Mouse (Mus musculus) kidney, postnatal 14 days (tissue): ENCODE data around the gene Gamt.

ENCODE experiments used
- DNase-seq: peaks from one replicate; pipeline ENCODE4 v3.0.0; 2022; ENCODE audit warnings: mixed read lengths

Gene Gamt

DNA sequence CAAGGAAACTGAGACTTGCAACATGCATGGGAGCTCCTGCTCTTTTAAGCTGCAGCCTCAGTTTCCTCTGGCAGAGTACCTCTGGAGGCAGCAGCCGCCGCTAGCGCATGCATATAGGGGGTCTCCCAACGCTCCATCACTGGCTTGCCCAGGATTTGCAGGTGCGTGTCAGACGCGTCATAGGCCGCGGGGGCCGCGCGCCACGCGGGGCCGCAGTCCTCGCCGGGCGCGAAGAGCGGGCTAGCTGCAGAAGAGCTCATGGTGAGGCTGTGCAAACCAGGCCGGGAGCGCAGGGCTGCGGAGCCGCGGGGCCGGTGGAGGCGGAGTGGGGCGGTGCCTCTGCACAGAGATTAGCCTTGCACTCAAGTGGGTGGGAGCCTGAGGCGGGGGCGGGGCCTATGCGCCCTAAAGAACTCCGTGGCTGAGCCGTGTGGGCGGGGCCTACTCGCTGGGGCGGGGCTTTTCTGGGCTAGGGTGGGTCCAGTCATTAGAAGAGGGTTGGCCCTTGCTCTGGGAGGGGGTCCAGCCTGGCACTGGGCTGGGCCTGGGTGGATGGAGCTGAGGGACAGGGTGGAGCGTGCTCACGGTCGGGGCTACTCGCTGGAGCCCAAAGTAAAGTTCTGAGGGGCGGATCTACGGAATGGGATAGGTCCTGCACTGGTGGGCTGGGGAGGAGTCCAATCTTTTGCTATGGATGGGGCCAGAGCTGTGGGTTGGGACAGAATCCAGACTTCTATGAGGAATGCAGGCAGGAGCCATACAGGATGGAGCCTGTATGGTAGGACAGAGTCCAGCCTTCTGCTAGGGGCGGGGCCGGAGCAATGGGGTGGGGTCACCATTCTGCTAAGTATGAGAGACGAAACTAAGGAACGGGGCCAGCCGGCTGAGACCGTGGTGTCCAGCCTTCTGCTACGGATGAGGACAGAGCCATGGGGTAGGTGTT is at the start of gene Gamt, which contains the start of gene Dazap1:
Gamt (minus strand) TSS at position 371 of the 943 bp plus-strand sequence.
Dazap1 (plus strand) TSS at position 845 of the 943 bp plus-strand sequence.
- peak; percentile 99 for DNase-seq

DNA sequence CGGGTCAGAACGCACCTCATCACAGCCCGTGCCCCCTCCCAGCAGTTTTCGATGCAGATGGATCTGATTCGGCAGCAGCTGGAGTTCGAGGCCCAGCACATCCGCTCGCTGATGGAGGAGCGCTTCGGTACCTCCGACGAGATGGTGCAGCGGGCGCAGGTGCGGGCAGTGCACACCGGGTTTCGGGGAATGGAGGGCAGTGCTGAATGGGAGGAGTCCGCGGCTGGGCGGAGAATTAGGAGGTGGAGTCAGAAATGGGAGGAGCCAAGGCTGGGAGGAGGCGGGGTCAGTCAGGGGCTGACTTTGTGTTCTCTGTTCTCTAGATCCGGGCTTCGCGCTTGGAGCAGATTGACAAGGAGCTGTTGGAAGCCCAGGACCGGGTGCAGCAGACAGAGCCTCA is 44.0 kb upstream of the Gamt start:
- DNase-seq = peak; percentile 53

DNA sequence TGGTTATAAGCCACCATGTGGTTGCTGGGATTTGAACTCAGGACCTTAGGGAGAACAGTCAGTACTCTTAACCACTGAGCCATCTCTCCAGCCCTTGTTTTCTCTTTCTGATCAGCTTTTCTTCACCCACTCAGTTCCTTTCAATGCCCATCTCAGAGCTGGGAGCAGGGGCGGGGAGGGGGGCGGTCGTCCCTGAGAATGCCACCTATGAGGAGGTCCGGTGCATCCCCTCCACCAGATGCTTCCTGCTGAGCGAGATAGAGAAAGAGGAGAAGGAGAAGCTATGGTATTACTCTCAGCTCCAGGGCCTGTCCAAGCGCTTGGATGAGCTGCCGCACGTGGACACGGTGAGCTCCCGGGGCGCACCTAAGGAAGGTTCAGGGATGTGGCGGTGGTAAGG is 43.6 kb upstream of the Gamt start:
- DNase-seq = no peak

DNA sequence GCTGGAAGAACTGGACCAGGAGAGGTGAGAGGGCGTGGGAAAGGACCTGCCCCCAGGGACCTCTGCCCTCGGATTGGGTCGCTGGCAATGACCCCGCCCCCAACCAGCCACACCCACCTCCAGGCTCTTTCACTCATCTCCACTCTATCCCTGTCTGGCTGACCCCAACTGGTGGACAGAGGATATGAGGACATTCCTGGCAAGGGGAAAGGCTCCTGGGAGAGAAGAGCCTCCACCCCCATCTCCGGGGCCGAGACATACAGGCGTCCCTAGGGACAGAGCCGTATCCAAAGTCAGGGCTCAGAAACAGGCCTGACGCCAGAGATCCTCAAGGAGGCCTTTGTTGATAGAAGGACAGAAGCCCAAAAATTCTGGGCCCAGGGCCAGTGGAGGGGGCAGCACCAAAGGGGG is 41.7 kb upstream of the Gamt start:
- DNase-seq = peak; percentile 85

DNA sequence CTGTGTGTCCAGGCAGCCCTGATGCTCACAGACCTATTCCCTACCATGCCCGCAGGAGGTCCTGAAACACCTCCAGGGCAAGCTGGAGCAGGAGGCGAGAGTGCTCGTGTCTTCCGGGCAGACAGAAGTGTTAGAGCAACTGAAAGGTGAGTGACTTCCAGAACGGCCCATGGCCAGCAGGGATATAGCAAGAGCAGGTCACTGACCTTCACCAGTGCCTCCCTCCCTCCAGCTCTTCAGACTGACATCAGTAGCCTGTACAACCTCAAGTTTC is 41.2 kb upstream of the Gamt start:
- no peak for DNase-seq

DNA sequence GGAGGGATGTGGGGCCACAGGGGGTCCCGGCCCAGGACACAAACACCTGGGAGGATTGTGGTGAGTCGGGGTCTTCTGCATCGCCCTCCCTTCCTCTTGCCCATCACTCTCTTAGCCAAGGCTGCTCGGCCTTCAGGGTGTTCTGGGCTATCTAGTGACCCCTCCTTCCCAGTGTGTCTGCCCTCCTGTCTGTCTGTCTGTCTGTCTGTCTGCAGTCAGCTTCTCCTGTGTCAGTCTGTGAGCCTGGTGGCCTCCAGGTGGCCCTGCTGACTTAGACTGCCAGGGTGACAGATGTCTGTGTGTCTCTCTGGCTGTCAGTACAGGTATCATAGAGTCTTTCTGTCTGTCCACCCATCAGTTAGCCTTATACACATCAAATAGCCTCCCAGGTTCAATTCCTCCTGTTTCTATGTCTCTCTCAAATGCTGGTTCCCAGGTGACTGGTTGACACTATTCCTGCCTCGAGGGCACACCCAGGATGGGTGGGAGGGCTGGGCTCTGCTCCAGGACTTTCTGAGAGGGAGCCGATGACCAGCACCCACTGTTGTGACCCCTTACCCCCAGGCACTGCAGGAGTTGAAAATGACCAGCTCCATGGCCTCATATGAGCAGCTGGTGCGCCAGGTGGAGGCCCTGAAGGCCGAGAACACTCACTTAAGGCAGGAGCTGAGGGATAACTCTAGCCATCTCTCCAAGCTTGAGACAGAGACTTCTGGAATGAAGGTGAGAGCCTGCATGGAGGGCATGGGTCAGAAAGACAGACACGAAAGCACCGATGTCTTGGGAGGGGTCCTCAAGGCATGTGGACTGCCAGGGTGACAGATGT is 40.7 kb upstream of the Gamt start:
- DNase-seq = no peak

DNA sequence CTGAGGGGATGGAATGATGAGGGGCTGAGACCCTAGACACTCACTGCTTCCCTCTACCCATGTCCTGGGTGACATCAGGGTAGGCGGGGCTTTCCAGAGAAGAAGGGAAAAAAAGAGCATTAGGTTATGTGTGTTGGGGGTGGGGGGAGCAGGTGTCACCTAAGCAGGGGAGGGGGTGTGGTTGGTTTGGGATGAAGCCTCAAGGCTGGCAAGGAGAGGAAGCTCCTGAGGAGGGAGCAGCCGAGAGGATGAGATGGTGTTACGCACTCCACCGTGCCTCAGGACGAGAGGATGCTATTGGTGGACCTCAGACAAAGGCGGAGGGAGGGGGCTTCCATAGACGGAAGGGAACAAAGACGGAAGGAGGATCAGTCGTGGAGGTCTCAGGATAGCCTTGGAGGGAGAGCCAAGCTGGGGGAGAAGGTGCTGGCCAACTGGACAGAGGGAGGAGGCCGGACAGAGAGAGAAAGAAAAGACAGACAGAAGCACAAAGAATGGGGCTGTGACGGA is 39.9 kb upstream of the Gamt start:
- no peak for DNase-seq

DNA sequence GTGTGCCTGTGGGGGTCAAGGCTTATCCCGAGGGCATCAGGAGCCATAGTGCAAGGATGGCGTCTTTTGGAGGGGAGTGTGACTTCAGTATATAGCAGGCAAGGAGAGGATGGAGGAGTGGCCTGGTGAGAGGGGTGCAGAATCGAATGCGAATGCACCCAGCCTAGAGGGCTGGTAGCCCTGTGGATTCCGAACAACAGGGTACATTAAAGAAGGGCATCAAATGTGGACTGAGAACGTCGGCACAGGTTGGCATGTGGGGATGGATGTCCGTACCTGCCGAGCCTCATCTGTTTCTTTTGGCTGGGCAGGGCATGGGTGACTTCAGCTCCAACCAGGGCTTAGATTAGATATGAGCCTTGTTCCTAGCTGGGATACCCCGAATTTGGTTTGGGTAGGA is 39.0 kb upstream of the Gamt start:
- DNase-seq = no peak

DNA sequence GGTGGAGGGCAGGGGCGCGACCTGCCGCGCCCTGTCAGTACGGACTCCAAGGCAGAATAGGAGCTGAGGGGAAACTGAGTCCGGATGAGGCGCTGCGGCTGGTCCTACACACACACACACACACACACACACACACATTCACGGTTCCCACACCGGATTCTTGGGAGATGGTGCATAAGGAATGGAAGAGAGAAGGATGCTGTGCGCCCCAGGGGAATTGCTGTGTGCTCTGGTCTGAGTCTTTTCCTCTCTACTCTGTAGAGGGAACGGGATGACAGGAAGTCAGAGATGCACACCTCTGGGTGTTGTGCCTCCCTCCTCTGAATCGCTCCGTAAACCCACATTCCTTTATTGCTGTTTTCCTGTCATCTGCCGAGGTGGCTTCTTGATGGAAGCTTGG is 38.5 kb upstream of the Gamt start:
- no peak for DNase-seq

DNA sequence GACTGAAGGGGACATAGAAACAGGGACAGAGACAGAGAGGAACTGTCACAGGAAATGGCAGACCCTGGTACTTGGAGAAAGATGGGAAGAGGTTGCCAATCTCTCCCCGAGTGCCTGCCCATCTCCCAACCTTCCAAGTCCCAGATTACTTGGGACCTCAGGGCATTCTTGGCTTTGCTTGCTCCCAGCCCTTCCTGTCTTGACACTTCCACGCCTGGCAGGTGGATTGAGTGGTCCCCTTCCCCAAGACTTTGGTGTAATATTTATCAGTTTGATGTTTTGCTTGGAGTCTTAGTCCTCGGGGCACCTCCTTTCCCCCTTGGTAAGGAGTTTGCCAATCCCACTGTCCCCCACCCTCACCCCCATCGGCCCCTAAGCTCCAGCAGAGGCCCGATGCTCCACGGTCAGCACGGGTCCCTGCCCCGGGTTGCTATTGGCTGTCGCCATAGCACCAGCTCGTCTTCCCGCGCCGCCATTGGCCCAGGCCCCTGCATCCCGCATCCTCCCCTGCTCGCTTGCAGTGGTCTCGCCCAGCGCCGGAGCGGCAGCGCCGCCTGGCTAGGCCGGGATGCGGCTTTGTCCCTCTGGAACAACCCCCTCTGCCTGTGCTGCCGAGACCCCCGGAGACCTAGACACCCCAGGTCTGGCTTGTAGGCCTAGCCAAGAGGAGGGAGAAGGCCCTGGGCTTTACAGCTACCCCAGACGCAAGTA is 37.9 kb upstream of the Gamt start:
- DNase-seq = no peak

DNA sequence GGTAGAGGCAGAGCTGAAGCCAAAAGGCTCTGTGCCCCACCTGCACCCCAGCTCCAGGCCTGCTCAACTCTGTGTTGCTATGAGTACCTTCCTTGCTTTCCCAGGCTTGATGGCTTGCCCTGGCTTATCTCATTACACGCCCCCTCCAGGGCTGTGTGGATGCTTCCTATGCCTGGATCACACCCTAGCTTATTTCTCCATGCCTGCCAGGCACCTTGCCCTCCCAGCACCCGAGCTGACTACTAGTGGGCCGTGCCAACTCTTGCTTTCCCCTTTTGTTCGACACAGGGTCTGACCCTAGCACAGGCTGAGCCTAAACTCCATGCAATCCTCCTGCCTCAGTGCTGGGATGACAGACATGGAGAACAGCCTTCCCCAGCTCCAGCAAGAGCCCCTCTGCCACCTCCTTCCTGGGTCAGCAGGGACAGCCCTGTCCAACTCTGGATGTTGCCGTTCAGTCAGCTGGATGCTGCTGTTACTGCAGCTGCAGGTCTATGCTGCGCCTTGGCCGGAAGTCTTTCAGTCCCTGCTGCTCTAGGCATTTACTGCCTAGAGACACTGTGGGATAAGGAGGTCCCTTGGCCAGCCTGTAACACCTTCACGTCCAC is 36.8 kb upstream of the Gamt start:
- no peak for DNase-seq

DNA sequence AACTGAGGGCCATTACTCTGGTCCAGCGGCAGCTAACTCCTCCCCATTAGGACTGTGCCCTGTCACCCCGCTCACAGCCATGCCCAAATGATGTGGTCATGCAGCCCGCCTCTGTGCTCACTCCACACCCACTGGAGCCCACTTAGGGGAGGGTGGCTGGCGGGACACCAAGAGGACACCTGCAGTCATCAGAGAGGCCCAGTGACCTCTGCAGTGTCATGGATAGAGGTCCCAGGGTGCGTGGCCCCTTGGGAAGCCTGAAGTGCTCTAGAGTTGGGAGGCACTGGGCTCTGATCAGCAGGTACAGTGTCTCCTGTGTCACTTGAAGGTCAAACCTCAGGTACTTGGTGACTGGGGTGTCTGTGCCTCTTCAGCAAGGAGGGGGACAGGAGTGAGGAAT is 36.0 kb upstream of the Gamt start:
- no peak for DNase-seq

DNA sequence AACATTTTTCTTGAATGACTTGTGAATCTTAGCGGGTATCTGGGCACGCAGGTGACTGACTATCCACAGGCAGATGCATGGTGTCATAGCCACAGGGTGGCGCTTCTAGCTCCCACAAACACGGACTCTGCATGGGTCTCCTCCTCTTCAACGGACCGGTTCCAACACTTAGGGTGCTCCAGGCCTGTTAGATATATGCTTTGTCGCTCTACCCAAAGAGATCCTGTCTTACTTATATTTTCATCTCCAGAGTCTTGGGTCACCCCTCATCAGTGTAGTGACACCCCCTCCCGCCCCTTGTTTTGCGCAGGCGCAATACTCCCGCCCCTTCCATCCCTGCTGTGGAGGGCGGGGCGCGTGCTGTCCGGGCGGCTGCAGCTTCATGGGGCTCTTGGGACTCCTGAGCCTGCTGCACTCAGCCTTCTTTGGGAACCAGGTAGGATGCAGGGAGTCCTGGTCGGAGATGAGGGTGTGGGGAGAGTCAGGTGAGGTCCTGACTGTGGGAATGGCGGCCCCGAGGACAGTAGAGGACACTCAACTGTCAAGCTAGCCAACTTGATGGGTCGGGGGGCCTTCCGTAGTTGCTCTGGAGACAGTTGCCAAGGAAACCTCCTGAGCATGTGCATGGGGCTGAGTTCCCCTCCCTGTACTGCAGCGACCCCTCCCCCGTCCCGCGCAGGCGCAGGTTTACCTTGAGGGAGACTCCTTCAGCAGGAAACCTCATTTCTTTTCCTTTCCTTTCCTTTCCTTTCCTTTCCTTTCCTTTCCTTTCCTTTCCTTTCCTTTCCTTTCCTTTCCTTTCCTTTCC is 35.0 kb upstream of the Gamt start, which contains the start of gene Apc2:
Apc2 (plus strand) TSS at position 360 of the 808 bp plus-strand sequence.
- DNase-seq = peak; percentile 82

DNA sequence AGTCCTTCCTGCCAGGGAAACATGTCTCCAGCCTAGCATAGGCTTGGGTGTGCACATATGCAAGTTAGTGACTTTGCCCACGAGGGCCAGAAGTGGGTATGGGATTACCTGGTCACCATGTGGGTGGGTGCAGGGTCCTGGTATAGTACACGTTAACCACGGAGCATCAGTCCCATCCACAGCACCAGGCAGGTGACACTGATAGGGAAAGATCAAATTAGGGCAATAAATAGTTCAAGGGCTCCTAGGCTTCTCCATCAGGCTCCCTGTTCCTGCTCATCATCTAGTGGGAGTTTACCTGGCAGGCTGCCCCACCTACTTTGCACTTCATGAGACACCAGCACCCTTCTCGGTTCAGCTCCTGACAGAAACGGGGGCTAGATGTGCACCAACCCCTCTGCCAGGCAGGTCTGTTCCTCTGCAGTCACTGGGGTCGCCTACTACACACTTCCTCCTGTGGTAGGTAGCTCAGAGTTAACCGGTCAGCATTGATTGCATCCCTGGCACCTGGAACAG is 34.0 kb upstream of the Gamt start:
- DNase-seq = no peak

DNA sequence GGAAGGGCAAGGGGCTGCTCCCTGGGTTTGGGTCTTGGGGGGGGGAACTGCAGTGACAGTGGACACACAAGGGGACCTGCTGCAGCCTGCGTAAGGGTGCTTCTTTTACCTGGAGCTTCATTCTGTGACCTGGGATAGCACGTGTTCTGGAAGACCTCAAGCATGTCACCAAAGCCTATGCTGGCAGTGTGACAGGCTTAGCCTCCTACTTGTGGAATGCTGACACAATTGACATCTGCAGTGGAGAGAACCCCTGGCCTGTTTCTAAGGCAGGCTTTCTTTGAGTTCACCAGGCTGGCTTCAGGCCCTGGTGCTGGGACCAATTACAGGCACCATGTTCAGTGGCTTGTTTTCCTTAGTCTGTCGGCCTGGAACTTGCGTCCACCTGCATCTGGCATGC is 33.5 kb upstream of the Gamt start:
- DNase-seq = no peak

DNA sequence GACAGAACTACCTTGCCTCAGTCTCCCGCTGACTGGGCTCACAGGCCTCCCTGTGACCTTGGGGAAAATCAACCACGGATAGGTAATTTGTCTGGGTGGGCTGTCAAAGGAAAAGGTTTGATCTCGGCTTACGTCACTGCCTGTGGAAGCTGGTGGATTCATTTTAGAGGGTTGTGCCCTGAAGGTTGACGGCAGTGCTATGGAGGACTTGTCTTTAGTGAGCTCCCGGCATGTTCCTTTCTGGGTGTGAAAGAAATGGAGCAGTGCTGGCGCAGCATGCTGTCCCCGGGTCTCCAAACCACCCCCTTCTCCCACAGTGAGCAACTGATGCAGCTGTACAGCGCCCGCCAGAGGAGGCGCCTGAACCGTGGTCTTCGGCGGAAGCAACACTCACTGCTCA is 32.5 kb upstream of the Gamt start:
- no peak for DNase-seq

DNA sequence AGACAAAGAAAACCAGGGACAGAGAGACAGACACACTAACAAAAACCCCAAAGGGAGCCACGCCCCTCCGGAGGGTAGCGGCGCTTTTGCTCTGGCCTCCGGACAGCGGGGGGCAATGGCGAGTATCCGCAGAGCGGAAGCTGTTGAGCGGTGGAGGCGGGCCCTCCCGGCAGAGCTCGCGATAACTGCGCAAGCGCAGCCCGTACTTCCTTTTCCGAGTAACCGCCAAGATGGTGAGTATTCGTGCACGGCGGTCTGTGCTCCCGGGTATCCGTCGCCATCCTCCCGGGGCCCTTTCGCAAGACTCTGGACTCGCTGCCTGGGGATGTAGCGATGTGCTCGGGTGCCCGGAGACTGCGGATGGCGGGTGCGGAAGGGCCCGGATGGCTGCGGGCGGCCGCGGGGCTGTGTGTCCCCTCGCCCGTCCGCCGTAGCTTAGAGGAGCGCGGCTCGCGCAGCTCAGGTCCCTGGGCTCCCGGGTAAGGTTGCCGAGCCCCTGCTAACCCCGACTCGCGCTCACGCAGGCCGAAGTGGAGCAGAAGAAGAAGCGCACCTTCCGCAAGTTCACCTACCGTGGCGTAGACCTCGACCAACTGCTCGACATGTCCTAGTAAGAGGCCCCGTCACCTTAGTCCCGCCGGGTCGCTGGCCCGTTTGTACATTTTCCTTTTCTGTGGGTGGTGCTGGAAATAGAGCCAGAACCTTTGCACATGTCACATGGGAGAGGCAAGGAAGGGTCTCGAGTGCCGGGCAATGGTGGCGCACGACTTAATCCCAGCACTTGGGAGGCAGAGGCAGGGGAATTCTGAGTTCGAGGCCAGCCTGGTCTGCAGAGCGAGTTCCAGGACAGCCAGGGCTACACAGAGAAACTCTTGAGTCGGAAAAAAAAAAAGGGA is 31.7 kb upstream of the Gamt start, which contains the start of gene Rps15:
Rps15 (plus strand) TSS at position 203 of the 896 bp plus-strand sequence.
- peak; percentile 97 for DNase-seq

DNA sequence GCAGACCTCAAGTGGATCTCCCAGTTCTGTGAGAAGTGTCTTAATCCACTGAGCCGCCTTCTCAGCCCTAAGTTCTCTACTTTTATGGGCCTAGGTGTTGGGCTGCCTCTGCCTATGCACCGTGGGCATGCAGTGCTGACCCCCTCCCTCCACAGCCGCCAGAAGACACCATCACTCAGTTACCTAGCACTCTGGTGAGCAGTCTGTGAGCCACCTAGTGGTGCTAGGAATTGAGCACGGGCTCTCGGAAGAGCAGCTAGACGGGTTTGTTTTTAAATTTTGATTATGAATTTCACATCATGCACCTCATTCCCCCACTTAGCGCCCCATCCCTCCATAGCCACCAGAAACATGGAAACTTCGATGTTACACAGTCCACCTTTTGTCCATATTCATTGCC is 27.8 kb upstream of the Gamt start:
- no peak for DNase-seq

DNA sequence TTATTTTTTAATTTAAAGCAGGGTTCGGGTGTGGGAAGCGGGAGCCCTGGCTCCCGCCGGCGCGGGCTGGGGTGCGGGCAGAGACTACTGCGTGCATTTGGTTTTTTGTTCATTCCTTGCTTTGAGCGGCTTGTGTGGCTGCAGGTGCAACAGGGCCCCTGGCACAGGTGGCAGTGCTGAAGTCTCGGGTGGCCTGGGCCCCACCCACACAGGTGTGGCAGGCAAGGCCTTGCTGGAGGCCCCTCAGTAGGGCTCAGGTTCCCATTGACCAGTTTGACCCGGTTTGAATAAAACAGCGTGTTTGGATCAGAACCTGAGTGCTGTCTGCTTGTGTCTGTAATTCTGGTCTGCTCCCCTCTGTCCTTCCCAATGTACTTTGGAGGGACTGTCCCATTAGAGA is 27.3 kb upstream of the Gamt start:
- no peak for DNase-seq
